Mouse (Mus musculus) erythroblast, embryonic 14.5 days (primary cell): Measurements from ENCODE around the gene Slco1a6.

ENCODE experiments used
- GATA1 ChIP-seq: IDR thresholded peaks from 2 replicates; pipeline ENCODE4 v1.6.1; 2012; ENCODE audit warnings: low read length, inconsistent platforms, mixed read lengths
- TAL1 ChIP-seq: IDR thresholded peaks from 3 replicates; pipeline ENCODE4 v1.6.1; 2012; ENCODE audit warnings: low read length, inconsistent platforms, mixed read lengths

DNA sequence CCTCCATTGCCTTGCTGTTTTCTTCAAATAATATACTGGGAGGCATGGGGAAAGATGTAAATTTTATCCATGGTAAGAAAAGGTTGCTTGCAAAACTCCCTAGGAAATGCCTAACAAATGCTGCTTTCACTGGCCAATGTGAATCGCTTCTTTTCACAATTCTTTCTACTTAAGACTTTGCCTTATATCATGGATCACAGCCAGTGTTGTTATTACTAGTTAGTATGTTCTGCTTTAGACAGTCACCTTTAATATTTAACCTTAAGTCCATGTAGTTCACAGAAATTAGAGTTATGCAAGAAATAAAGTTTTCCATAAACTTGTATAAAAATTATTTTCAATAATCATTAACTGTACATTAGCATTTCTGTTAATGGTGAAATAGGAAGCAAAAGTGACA lies 60.0 kb downstream of the Slco1a6 start:
- TF ChIP-seq TAL1 (no peak), GATA1 (no peak)
